Mouse (Mus musculus) bone marrow, adult 2 months (tissue): ENCODE measurements around the gene Mob3c.

Experiments used
- CTCF ChIP-seq: fragments of 200-500 bp; IDR thresholded peaks from 2 replicates; pipeline ENCODE4 v1.5.1; 2011; ENCODE audit warnings: low read length, control low read depth; ENCODE audit not compliant: control insufficient read depth, insufficient read depth
- POLR2A ChIP-seq: fragments of 200-500 bp; IDR thresholded peaks from 2 replicates; pipeline ENCODE4 v1.6.1; 2011; ENCODE audit warnings: low read depth, mild to moderate bottlenecking, control low read depth, low read length, borderline replicate concordance; ENCODE audit not compliant: control insufficient read depth

GRCm38 (mm10) chr4:115838196-115838595 lies 10.3 kb downstream of the Mob3c start:
- no peak for TF ChIP-seq POLR2A
- no peak for TF ChIP-seq CTCF
